Mouse (Mus musculus) liver, postnatal 0 days (tissue): ENCODE data around the gene Rnf115.

Experiments used
- CTCF ChIP-seq: sonication (generic); IDR thresholded peaks from 2 replicates; pipeline ENCODE4 v1.5.1; 2016; ENCODE audit warnings: antibody characterized with exemption, low read depth
- EP300 ChIP-seq: IDR thresholded peaks from 2 replicates; pipeline ENCODE4 v1.6.1; 2016; ENCODE audit warnings: antibody characterized with exemption, low read depth, mild to moderate bottlenecking

- TF ChIP-seq EP300 (no peak), CTCF (no peak)
Observed at GRCm38 (mm10) chr3:96836414-96836813, 109.0 kb downstream of the Rnf115 start.
